ENCODE assay signal across 15 mouse cellular contexts in the genomic region with DNA sequence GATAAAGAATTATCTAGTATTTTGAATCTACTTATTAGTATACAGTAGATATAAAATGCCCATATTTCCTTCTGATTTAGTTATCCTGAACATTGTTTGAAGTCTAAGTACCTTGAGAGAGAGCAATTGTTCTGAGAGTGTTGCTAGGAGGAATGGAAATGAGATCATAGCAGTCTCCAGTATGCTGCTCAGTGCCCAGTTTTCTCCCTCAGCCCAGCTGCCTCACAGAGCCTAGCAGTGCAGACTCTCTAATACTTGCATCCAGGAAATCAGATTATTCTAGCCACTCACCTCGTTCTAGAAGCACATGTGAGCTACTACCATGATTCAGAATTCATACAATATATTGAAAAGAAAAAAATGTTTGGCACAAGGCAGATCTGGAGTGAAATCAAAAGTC.
"Had no signal": no experiment of that assay in that cellular context is flagged by ENCODE, and none has a peak within 500 bp of the region (broad histone marks: within the 10 kb centered on the region; RNA-seq: fewer than 3 reads in every experiment).

No protein-coding gene starts in this region.

- DNase-seq: kidney, adult 18-20 months; kidney, postnatal 10 days; kidney, postnatal 4 days; liver; liver, embryonic 13.5 days; liver, postnatal 0 days; lung, postnatal 14 days; right cerebral cortex, postnatal 25 days; thymus, postnatal 4 days had no signal

- H3K9me3 ChIP-seq: limb, embryonic 12.5 days; liver, embryonic 13.5 days; lung, embryonic 15.5 days; megakaryocyte, embryonic 14.5 days; midbrain, embryonic 12.5 days had no signal

- ATAC-seq: liver, postnatal 0 days had no signal

- H3K4me2 ChIP-seq: limb, embryonic 12.5 days; liver, embryonic 13.5 days; lung, embryonic 15.5 days; midbrain, embryonic 12.5 days had no signal

- H3K4me1 ChIP-seq: limb, embryonic 12.5 days; liver, embryonic 13.5 days; lung, embryonic 15.5 days; megakaryocyte, embryonic 14.5 days; midbrain, embryonic 12.5 days had no signal

- H3K4me3 ChIP-seq: limb, embryonic 12.5 days; liver, embryonic 13.5 days; lung, embryonic 15.5 days; megakaryocyte, embryonic 14.5 days; midbrain, embryonic 12.5 days had no signal

- H3K27me3 ChIP-seq: limb, embryonic 12.5 days; liver, embryonic 13.5 days; lung, embryonic 15.5 days; megakaryocyte, embryonic 14.5 days; midbrain, embryonic 12.5 days had no signal

- H3K27ac ChIP-seq: limb, embryonic 12.5 days; liver, embryonic 13.5 days; lung, embryonic 15.5 days; macrophage; midbrain, embryonic 12.5 days; stomach, postnatal 0 days had no signal

- H3K36me3 ChIP-seq: limb, embryonic 12.5 days; liver, embryonic 13.5 days; lung, embryonic 15.5 days; midbrain, embryonic 12.5 days had no signal

- H3K9ac ChIP-seq: limb, embryonic 12.5 days; liver, embryonic 13.5 days; liver, postnatal 0 days; lung, embryonic 15.5 days; midbrain, embryonic 12.5 days had no signal
